Mouse (Mus musculus) adrenal gland, adult 2 months (tissue): Measurements from ENCODE around the gene Them5. TPM values are rescaled to one million over a fixed set of nuclear protein-coding genes. Genes with fewer than 3 reads are reported as not detected.

Experiments used
- DNase-seq: peaks from one replicate; pipeline ENCODE4 v3.0.0; 2021
- long read RNA-seq: library from polyadenylated mRNA; stranded (forward); transcript quantifications from one replicate; pipeline ENCODE4 v2.0.0, GENCODE M21; 2021
- polyA plus RNA-seq: library from polyadenylated mRNA; depleted of rRNA; stranded (reverse); fragments of >200 nt; gene quantifications from 2 replicates; pipeline ENCODE4 v1.2.3, GENCODE M21; 2012; rRNA removed
- total RNA-seq, 2 experiments: library from RNA; stranded (reverse); gene quantifications; 2 replicates each; pipeline ENCODE4 v1.2.3; 2021

The Them5 gene
- total RNA-seq (not detected), polyA plus RNA-seq (not detected in 2 replicates)
- long read RNA-seq: 0 reads

DNA sequence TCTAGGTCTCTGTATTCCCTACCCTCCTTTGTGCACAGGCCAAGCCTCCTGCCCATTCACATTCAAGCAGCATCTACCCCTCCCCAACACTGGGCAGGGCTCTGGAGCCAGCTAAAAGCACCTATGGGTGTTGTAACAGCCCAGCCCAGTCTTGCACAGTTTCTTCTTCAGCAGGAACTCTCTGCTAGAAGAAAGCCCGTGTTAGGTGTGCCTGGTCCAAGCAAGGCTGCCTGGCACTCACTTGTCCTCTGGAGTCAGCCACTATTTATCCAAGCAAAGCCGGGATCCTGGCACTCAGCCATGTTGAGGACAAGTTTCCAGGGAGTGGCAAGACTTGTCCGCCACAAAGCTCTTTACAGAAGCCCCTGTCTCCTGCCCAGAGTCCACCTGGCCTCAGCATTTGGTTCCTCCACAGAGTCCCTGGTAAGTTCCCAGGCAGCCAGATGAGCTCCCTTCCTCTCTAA is at the start of gene Them5:
Gene Them5 (plus strand): TSS at position 141 of the 464 bp plus-strand sequence.
- no peak for DNase-seq

DNA sequence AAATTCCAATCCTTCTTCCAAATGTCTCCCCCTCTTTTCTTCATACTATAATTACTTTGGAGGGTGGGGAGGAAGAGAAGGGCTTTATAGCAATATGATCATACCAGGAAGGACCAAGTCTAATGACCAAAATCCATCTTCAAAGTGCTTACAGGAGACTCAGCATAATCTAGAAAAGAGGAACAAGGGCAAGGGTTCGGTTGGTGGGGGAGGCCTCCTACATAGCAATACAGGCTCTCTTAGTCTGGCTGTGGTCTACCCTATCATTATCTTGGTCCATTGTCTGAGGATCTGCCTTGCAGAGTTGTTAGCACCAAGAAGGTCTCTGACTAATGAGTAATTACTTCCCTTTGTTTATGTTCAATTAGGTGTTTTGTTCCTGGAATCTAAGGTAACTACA is 36.4 kb upstream of the Them5 start:
- no peak for DNase-seq

DNA sequence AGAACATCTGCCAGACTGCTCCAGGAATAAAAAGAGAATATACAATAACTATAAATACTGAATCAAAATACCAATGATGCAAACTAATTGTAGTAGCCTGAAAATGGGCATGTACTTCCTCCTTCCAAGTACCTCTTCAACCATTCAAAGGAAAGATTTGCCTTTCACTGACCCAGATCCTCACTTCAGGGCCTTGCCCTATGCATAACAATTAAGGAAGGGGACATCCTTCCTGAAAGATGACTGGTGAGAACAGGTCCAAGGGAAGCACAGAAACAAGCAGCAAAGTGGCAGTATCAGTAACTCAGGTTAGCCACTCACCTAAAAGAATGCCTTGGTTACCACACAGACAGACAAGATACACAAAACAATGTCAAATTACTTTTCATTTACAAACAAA is 34.9 kb upstream of the Them5 start:
- no peak for DNase-seq

DNA sequence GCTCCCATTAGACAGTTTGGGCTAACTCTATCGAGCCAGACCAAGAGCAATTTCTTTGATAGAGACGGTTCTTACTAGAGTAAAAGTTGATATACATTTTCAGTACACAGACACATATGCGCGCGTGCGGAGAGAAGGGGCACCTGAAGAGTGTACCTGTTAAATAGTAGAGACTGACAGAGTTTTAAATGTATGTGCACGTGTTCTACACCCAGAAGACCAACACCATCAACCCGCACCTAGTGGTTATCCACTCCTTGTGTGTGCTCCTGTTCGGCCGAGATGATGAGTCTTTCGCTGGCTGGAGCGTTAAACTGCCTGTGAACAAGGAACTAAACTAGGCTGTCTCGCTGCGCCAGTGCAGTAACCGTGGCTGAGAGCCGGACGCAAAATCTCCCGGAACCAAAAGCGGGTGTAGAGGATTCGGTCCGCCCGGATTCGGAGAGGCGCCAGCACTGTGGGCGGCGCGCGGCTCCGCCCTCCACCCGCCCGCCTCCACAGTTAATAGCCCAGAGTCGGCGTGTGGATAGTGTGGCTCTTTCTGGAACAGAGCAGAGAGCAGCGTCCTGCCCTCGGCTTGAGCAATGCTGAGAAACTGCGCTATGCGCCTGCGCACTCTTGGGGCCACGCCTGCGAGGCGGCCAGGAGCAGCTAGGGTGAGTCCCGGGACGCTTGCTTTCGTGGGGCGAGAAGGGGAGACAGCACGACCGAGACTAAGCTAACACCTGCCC is 32.1 kb upstream of the Them5 start, which contains the start of gene Them4:
Gene Them4 (plus strand): TSS at position 457 of the 731 bp plus-strand sequence.
- DNase-seq: peak; percentile 98

DNA sequence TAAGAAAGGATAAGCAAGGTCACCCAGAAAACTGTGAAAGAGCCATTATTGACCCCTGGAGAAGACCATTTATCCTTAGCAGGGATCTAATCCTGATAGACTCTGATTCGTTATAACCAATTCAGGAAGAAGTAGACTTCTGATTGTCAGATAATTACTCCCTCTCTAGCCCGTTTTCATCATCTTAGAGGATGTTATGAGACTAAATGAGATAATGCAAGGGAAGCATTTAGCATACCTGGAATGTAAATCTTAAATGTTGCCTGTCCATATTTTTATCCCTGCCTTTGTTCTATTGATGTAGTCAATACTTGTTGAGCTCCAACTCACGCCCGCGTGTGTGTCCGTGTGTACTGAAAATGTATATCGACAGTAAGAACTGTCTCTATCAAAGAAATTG is 31.4 kb upstream of the Them5 start:
- no peak for DNase-seq

DNA sequence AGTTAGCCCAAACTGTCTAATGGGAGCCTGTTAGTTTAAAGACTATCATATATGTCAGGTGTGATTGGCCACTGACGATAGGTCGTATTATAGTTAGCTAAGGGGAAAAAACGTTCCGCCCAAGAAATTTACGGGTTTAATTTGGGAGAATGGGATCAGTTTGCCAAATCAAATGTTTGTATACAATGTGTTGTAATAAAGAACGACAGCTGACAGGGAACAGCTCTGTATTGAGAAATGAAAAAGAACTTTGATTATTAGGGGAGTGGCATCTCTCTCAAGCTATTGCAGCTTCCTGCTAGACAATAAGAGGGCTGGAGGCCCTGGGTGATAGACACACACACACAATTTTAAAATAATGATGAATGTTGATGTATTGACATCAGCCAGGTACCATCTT is 31.0 kb upstream of the Them5 start:
- no peak for DNase-seq

DNA sequence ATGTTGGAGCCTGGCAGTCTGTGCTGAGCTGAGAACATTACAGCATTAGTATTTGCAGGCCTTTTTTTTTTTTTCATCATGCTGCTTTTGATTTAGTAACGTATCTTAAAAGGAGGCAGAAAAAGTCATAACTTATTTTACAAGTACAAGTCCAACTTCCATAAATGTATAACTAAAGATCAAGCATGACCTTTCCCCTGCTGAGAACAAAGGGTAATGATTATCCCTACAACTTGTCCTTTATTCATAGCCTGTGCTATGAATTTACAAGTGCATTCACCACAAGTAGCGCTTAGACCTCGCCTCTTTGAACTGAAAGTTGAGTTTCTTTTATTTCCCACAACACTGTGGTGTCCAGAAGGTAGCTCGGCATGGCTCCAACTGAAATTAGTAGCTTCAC is 30.5 kb upstream of the Them5 start:
- no peak for DNase-seq

DNA sequence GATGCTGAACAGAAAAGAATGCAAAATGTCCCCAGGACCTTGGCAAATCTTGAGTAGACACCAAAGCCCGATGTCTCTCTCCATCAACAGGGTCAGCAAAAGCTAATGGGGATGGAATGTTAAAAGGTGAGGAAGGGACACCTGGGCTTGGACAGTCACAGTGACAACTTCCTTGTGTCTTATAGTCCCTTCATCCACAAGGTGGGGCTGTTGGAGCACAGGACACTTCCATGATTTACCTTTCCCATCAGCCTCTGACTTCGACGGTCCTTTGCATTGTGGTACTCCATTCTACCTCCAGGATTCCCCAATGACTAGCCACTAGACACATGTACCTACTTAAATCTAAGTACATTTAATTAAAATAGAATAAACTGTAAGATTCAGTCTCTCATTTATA is 13.2 kb upstream of the Them5 start:
- no peak for DNase-seq

DNA sequence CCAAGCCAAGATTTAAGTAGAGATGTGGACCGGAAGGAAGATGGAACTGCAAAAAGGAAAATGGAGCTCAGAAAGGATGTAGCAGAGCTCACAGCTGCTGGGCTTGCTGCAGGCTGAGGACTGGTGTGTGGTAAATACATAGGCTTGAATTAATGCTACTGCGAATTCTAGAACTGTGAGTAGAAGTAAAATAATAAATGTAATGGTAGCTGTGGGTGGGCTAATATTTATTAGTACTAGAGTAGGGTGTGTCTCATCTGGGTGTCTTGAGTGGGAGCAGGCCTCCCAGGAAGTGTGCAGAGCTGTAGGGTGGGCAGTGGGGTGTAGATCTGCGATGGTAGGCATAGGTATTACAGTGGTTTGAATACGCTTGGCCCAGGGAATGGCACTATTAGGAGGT is 7.5 kb upstream of the Them5 start:
- DNase-seq: no peak

DNA sequence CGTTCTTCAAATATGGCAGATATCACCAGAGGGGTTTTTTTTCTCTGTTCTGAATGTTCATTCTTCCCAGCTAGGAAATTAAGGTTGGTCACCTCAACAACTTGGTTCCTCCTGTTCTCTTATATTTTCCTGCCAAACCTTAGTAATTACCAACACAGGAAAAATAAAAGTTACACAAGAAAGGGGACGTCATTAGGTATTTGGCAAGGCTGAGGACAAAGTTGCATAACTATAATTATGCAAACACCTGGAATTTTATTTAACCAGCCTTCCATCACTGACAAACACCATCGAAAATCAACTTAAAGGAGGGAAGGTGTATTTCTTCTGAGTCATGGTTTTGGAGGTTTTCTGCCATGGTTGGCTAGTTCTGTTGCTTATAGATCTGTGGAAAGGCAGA is 3.4 kb upstream of the Them5 start:
- DNase-seq: no peak

DNA sequence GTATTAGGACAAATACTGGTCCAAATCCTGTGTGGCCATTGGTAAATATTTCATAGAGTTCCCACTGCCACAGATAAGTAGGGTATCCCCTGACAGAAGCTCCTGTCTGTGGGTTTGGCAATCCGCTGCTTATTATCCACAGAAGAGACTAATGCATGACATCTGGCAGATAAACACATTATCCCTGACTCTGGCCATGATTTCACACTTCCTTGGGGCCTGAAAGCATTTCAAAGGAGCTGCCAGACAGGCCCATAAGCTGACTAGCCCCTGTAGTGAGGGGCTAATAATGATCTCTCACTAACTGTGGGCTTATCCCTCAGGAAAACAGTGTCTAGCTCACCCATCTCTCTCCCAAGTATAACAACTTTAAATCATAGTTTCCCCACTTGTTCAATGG is 653 bp downstream of the Them5 start:
- no peak for DNase-seq

DNA sequence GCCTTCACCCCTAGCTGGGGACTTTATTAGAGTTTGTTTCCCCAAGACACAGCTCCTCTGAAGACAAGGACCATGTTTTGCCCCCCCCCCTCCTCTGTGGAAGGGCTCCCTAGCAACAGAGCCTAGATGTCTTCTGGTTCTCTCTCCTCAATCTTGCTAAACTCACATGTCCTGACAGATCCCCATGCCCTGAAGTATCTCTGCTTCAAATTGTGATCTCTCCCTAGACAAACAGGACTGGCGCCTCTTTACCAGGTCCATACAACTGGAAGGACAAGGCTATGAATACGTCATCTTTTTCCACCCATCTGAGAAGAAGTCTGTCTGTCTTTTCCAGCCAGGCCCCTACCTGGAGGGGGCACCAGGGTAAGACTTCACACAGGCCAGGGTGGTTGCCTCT is 2.3 kb downstream of the Them5 start:
- DNase-seq: no peak

DNA sequence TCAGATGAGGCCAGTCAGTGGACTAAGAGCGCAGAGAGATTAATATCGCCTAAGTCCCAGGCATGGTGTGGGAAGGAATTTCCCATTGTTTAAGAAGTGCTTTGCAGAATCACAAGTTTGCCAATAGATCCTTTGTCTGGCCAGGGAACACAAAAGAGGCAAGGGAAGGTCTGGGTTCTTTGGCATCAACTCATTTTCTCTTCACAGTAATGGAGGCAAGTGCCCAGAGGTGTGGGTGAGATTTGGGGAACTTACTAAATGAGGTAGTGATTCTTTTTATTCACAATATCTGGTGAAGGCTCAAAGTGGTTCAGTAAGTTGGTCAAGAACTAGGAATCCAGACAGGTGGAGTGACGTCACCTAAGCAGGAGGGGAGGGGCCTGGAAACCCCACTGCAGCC is 3.0 kb downstream of the Them5 start:
- DNase-seq: no peak

DNA sequence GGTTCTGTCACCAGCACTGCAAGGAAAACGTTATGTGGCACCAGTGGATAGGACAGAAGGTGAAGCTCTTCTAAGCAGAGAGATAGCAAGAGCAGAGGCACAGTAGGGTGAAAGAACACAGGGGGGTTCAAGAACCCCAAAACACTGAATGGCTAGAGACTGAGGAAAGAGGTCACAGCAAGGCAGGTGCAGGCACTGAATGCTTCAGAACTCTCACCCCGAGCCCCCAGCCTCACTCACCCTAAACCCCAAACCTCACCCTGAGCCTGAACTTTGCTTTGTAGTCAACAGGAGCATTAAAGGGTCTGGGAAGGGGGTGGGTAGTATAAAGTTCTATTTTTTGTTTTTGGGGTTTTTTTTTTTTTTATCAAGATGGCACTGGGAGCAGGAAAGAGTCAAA is 6.2 kb downstream of the Them5 start:
- DNase-seq: no peak

DNA sequence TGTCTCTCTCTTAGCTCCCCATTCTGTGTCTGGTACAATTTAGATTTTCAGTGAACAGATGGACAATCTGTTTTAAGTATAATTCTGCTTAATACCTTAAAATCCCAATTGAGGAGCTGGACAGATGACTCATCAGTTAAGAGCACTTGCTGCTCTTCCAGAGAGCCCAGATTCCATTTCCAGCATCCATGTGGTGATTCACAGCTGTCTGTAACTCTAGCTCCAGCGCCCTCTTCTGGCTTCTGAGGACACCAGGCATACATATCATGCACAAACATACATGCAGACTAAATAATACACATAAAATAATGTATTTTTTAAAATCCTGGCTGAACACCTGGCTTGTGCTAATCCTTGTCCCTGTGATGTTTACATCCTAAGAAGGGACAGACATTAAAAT is 18.9 kb downstream of the Them5 start:
- DNase-seq: peak; percentile 69

DNA sequence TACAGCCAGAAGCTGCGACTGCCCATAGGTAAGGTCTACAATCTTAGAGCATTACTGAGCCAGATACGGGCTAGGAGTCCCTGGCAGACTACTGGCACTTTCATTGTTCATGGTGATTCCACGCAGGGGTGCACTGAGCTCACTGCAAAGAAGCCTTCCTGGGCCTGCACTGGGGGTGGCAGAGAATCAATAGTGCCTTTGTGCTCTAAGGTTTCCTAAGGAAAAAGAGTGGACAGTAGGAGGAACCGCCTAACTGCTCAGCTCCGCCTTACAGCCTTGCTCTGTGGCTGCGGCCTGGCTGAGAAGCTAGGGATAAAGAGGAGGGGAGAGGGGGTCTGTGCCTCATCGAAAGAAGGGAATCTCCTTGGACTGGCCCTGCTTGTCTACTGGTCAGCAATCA is 20.2 kb downstream of the Them5 start, which contains the start of gene C2cd4d:
Gene C2cd4d (plus strand): TSS at position 301 of the 400 bp plus-strand sequence.
- DNase-seq: no peak

DNA sequence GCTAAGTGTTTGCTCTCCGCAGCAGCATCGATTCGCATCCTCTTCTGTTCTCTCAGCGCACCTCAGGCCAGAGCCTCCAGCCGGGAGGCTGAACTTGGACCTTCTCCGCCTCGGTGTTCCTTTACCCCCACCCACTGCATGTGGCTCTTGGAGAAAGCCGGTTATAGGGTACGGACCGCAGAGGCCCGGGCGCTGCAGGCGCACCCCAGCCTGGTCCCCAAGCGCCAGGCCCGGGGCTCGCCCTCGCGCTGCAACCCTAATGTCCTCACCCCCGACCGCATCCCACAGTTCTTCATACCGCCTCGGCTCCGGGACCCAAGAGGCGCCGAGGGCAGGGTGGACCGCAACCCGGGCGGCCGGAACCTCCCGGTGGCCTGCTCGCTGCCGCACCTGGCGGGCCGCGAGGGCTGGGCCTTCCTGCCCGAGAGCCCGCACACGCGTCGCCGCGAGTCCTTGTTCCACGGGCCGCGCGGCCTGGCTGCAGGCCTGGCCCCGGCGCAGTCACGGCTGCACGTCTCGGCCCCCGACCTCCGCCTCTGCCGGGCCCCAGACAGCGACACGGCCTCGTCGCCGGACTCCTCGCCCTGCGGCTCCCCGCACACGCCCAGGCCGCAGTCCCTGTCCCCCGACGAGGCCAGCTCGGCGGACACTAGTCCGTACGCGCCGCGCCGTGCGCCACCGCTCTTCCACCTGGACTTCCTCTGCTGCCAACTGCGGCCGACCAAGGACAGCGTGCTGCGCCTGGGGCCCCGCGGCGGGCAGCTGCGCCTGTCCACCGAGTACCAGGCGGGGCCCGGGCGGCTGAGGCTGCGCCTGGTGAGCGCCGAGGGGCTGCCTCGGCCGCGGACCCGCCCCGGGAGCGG is 21.6 kb downstream of the Them5 start:
- peak; percentile 82 for DNase-seq

DNA sequence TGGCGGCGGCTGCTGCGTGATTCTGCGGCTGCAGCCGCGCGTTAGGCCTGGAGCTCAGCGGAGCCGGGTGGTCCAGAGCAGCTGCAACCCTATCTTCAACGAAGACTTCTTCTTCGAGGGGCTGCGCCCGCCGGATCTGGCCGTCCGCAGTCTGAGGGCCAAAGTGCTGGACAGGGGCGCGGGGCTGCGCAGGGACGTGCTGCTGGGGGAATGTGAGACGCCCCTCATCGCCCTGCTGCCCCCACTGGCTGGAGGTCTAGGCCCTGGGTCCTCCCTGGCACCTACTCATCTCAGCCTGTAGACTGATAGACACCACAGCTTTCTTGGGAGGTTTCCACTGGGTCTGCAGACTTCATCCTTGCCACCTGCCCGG is 22.2 kb downstream of the Them5 start:
- DNase-seq: no peak

DNA sequence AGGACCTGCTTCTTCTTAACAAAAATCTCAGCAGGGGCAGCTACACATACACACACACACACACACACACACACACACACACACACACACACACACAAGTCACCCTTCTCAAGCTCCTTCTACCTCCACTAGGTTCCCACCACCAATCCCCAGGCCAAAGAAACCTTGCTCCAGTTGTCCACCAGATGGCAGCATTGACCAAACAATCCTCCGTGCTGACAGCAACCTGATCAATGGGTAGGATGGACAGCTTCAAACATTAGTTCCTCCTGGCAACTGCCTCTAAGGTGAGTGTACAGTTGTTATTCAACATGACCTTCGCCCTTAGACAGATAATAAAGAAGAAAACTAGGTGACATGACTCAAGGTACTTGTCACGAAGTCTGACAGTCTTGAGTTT is 24.9 kb downstream of the Them5 start:
- DNase-seq: peak; percentile 81

DNA sequence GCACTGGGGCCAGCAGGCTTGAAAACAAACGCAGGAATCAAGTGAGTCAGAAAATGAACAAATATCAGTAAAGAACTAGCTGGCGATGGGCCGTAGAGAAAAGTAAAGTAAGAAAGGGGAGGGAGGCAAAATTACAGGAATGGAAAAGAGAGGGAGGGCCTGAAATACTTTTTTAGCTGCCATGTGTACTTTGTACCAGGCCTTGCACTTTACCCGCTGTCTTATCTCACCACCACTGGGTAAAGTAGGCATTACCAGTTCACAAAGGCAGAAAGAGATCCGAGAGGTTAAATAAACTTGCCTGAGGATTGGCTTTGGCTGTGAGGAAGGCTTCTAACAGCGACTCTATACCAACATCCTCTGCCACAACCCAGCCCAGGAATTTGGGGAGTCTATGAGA is 25.6 kb downstream of the Them5 start:
- DNase-seq: no peak

DNA sequence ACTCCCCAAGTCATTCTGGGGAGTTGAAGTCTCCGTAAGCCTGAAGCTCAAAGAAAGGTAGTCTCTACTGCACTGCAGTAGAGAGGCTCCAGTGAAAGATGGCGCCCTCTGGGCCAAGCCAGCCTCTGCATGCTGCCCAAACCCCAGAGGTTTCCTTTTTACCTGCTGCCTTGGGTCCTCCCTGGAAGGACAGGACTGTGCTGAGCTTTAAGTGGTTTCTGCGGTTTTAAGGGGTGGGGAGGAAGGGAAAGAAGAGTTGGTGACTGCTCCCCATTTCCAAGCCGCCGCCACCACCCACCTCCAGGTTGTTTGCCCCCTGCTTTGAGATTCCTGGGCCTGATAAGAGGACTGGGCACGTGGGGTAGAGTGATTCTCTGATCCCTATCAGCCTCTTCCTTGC is 26.7 kb downstream of the Them5 start:
- DNase-seq: no peak

DNA sequence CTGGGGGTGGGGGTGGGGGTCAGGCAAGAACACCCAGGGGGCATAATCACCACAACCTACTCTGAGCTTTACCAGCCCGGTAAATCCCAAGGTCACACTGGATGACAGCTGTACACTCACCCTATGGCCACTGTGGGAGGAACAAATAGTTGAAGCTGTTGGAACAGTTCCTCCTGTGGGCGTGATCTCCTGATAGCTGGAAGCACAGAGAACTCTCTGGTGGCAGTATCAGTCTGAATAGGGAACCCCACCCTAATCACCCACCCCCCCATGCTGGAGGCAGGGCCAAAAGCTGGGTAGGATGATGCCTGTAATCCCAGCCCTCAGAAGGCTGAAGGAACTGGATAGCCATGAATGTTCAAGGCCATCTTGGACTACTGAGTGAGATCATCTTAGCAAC is 27.8 kb downstream of the Them5 start:
- DNase-seq: peak; percentile 49

DNA sequence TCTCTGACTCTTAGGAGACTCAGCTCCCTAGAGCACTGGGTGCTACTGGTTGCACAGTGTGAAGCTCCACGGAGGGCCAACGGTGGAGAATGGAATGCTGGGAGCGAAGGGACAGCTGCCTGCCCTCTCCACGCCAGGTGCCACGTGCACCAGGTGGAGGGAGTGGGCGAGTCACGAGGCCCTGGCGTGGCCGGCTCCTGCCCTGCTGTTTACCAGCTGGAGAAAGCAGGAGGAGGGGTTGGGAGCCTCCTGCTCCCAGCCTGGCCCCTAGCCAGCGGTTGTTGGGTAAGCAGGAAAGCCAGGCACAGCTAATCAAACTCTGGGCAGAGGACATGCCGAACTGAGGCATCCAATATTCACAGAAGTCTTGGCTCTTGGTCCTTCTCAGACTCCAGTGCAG is 29.7 kb downstream of the Them5 start:
- peak; percentile 95 for DNase-seq
